Mouse (Mus musculus) right cerebral cortex, adult 18-20 months (tissue): ENCODE measurements around the gene Tmem43.
"Not testable (repeated sequence)": the region's sequence is repeated elsewhere in the genome, so short reads cannot be mapped to it uniquely, and the experiment has no call there.

ENCODE experiments used
- DNase-seq: peaks from one replicate; pipeline ENCODE4 v3.0.0; 2022; ENCODE audit warnings: mixed read lengths

Gene Tmem43

DNA sequence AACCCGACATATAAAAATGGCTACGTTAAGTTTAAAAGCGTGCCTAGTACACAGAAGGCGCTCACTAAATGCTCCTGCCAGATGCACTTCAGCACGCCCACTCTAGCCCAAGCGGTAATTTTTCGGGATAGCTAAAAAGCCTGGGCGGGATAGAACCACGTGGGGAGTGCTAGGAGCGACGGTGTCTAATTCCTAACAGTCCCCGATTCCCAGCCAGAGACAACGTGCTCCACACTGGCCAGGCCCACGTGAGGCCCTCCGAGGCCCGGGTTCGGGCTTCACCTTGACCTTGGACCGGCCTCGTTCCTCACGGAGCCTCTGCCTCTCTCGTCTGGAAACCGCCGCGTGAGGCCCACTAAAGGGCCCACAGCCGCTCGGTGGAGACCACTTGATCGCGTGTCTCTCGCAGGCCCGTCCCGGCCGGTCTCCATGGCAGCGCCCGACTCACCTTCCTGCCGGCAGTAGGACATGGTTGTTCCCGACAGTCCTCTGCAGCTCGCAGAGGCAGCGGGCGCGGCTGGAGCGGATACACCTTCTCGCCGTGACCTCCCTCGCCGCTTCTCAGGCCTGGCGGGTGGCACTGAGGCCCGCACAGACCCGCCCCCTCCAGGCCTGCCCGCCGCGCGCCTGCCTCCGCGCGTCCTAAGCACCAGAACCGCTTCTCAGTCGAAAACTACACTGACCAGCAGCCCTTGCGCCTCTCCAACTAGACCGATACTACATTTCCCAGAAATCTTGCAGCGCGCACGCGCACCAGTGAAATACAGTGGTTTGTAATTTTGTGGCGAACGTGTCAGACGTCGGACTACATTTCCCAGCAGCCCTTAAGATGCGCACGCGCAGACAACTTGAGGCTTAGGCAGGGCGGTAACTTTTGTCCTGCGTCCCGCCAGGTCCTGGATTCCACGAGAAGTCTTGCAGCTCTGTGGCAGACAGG lies at the start of gene Tmem43, which contains the start of gene Chchd4:
TSS of gene Tmem43 (plus strand) at position 836 of the 937 bp plus-strand sequence.
TSS of gene Chchd4 (minus strand) at position 679 of the 937 bp plus-strand sequence.
- peak; percentile 99 for DNase-seq

DNA sequence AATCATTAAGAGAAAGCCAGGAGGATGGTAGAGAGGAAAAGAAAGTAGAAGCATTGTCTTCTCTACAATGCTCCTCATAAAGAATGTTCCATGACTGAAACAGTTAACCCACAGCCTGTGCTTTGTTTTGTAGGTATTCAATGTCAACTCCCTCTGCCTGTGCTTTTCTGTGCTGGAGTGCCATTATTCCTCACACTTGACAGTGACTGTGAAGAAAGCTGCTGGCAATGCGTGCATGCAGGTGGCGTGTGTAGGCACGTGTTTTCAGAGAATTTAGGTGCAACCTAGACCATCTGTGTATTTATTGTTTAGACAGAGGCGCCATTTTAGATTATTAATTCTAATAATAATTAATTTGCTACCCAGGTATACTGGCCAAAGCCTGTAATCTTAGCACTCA lies 49.4 kb upstream of the Tmem43 start:
- DNase-seq, result no peak

DNA sequence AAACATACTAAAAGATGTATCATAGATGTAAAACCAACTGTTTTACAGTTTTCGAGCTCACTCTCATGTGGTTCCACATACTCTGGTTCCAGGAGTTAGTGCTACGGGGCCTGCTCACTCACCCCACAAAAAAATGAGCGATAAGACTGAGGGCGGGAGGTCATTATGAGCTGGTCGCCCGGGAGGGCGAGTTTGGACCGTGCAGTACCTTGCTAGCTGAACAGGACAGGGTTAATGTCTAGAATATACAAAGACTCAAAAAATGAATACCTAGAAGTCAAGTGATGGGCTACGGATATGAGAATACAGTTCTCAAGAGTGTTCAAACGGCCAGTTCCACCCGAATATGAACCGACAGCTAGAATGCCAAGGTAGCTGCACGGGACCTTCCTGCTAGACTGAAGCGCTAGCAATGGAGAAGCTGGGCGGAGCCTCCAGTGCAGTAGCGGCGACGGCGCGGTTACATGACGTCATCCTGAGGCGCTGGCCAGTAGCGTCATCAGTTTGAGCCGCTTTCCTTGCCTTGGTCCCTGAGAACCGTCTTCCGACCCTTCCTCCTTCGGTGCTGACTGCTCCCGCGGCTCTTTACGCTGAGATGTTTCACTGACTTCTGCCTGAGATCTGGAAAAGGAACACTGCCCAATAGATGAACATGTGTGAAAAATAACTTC lies 32.9 kb upstream of the Tmem43 start:
- peak; percentile 98 for DNase-seq

DNA sequence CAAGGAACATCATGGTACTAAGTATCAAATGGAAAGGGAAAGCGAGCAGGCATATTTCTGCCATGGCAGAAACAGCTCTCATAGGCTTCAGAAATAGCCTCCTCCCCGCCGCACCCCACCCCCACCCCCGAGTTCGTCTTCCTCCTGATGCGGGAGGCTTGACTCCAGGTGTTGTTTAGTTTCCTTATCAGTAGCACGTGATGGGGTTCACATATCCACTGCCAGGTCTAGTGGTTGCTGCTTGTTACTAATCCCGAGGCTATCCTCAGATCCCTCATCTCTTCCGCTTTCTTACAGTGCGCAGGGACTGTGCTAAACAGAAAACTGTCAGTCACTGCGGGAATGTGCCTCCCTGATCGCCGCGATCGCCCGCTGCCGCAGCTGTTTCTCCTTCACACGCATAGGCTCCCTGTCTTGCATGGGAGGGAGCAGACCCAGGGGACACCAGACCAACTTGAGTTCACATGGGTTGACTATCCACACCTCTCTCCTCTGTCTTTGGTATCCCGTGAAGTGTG lies 32.3 kb upstream of the Tmem43 start:
- no peak for DNase-seq

DNA sequence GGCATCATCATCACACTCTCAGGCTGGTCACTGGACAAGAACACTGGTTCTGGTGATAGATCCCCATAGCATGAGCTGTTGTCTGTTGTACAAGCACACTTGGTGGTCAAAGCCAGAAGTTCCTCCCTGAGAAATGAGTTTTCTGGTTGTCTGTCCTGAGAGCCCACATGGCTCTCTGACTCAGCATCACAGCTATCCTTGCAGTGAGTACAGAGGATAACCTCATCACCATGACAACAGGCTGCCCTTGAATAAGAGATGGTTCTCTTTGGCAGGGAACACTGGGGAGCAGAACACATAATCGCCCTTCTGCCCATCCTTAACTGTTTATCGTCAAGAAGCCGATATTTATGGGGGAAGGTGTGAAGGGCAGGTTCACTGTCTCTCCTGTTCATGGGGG lies 28.2 kb upstream of the Tmem43 start:
- DNase-seq, result no peak

DNA sequence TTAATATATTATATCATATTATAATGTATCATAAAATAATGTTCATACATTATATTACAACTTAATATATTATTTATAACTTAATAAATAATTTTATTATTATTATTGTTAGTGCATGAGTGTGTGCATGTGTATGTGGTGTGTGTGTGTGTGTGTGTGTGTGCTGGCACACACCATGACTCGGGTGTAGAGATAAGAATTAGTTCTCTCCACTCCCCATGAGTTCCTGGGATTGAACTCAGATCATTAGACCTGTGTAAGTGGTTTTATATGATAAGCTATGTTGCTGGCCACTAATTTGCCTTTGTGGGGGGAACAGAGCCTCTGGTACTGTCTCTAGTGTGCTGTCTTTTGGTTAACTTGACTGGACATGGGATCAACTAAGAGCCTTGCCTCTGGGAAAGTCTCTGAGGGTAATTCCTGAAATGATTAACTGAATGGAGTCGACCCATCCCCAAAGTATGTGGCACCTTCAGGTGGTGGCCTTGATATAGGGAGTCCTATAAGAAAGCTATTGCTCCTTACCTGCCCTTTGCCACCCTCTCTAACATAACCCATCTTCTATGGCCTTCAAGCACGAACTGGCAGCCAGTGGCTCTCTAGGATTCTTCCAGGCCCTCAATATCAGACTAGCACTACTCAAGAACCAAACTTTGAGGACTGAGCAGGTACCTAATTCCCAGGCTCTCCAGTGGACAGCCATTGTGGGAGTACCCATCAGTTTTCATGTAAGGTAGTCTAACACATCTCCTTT lies 23.9 kb upstream of the Tmem43 start:
- no peak for DNase-seq

DNA sequence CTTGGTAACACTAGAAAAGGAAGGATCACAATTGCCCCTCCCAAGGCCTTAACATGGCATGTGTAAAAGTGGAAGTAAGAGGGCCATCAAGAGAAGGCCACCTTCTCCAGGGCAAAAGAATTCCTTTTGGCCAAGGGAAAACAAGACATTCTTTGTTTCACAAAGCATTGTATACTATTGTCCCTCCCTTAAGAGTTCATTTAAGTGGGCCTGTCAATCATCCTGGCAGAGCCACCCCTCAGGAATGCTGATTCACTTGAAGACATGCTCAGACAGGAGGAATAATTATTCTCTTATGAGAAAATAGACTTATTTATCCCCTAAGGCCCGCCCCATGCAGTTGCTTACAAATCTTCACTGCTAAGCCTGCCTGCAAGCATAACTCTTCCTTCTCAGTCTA lies 21.4 kb upstream of the Tmem43 start:
- no peak for DNase-seq

DNA sequence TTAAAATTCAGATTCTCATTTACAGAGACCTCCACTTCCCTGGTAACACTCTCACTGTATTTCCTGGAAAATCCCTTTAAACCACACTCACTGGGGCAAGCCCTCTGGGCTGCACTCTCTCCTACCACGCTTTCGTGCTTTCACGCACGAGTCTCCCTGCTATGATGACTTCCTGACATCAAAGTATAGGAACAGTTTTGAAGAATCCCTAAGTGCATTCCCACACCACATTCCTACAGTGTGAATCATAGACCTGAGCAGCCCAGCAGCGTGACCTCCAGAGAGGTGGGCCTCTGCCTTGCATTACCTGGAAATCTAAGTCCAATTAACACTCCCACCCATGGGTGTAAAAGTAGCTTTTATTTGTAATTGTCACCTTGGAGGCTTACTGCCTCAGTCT lies 19.0 kb upstream of the Tmem43 start:
- no peak for DNase-seq

DNA sequence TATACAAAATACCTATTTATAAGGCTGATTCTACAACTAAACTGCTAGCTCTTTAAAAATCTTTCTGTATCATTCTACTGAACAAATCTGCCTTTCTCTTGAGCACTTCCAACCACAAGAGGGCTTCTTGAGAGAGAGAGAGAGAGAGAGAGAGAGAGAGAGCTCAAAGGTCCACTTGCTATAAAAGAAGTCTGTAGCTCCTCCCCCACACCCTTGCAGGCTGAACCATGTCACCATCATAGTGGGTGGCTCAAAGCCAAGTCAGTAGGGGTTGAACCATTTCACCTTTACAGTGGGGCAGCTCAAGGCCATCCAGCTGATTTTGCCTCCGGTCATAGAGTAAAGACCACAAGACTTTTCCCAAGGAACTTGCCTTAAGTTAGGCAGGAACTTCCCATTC lies 14.0 kb upstream of the Tmem43 start:
- DNase-seq, result no peak

DNA sequence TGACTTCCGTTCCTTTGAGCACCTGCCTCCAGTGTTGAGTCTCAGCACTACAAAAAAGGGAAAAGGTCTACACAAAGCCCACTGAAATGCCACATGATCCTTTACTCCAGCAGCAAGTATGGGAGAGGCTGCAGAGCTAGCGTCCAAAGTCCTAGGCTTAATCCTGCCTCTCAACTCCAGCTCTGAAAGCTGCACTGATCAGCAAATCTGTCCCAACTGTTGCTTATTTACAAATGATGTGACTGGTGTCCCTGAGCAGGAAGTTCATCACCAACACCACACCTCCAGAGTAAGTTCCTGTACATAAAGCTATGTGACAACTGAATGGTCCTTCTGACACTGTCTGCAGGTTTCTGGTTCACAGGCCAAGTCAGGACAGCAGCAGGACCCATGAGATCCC lies 7.7 kb upstream of the Tmem43 start:
- no peak for DNase-seq

DNA sequence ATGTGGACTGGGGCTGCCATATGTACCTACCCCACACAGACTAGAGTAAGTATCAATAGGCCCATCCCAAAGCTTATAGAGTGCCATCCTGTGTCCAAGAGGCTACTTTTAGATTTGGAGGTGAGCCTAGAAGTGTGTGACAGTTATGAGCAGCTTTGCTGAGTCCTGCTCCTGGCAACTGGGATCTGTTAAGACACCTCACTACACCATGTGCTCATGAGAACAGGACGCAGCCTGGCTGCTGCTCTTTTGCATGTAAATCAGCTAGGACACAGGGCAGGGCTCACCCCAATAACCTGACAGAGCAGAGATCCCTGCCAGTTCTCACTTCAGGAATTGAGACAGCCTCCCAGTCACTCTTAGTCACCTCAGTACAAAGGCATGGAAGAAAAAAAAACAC lies 6.4 kb upstream of the Tmem43 start:
- no peak for DNase-seq

DNA sequence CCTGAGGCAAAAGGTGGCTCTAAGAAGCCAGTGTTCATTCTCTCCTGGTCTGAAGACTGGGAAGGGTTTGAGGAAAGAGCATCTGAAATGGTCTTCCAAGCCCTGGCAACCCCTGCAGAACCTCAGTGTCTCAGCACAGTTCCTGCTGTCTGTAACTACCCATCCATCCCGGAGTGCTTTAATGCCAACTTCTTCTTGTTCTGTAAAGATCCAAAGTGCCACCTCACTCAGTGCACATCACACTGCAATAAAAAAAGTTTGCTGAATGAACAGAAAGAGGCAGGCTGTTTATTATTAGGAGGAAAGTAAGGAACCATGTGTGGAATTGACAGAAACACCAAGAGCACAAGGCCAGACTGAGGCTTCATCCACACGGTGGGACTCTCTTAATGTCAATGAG lies 2.8 kb upstream of the Tmem43 start:
- no peak for DNase-seq

DNA sequence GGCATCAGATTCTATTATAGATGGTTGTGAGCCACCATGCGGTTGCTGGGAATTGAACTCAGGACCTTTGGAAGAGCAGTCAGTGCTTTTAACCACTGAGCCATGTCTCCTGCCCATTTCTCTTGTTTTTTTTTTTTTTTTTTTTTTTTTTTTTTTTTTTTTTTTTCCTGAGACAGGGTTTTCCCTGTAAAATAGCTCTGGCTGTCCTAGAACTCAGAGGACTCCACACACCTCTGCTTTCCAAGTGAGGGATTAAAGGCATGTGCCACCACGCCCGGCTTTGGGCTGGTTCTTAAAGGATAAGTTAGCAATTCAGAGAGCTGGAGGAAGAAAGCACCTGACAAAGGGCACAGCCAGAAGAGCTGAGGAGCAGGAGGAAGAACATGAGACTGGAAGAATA lies 2.1 kb upstream of the Tmem43 start:
- not testable (repeated sequence) for DNase-seq

DNA sequence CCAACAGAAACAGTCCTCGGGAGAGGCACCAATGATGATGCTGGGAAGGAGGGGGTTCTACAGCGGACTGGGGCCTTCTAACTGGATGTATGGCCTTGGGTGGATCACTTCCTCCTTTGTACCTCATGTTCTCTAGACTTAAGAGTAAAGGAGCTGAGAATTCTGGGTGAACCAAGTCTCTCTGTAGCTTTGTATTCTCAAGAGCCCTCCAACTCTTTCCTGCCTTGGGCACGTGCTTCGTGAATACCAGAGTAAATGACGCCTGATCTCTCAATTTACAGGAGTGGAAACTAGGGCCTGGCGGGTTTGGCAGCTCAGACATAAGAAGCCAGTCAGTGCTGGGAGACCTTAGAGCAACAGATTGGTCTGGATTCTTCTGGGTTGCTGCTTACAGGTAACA lies 1.2 kb upstream of the Tmem43 start:
- DNase-seq, result no peak

DNA sequence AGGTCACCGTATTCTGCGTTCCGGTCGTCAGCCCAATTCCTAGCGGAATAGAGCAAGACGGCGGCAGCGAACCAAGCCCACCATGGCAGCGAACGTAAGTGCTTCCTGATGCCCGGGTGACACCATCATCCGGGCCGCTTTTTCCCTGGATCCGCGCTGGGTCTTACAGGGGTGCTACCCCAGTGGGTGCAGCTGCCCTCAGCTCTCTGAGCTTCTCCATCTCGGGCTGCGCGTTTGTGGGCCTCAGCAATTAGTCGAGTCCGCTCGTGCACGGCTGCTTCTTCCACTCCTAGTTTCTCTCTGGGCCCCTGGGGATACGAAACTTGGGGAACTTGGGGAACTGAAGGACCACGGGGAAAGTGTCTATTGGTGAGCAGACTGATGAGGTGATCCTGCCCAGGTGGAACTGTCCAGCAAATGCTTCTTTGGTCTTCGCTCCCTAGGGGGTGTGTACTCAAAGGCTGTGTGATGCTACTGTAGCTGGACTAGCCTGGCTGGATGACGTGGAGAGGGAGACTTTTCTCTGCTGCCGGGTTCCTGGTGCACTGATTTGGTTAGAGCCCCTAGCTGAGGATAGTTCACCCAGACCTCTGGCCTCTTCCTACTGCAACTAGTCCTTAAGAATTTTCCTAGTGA lies 420 bp downstream of the Tmem43 start:
- no peak for DNase-seq

DNA sequence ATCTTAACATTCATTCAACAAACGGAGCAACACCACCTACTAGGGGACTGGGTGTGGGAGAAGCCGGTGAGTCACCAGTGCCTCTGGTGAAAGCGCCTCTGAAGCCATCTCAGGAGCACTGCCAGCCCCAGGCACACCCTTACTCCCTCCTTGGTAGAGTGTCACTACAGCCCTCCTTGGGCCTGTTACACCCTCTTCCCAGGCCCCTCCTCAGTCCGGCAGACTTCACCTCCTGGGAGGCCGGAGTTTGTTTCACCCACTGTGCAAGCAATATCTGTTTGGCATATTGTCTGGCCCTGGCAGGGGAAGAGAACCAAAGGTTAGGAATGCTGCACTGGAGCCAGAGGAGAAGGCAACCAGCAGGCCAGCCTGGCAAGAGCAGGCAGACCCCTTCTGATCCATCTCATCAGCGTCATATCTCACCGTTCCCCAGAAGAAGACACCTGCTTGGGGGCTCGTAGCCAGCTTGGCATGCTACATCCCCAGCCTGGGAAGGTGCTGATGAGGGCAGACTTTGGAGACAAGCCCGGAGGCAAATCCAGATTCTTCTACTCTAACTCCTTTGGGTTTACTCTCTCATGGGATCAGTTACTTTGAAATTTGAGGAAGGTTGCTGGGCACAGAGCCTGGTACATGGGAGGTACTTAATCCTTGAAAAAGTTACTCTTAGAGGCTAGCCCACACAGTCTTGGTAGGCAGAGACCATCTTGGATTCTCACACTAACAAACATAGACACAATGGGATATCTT lies 1.1 kb downstream of the Tmem43 start:
- DNase-seq, result peak; percentile 53

DNA sequence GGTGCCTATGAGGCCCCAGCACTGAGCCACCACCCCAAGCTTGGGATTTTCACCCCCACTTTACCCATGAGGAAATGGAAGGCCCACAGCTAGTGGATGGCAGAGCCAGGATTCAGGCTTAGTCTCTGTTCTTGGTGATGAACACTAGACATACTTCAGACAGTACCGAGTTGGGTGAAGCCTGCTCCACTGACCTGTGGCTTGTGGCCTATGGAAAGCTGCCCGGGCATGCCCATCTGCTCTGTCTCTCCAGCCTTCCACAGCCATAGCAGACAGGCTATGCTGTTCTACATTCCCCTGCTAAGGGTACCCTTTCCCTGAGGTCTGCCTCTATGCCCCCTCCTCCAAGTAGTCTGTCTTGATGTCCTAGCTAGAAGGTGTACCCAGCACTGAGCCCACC lies 3.0 kb downstream of the Tmem43 start:
- DNase-seq, result no peak

DNA sequence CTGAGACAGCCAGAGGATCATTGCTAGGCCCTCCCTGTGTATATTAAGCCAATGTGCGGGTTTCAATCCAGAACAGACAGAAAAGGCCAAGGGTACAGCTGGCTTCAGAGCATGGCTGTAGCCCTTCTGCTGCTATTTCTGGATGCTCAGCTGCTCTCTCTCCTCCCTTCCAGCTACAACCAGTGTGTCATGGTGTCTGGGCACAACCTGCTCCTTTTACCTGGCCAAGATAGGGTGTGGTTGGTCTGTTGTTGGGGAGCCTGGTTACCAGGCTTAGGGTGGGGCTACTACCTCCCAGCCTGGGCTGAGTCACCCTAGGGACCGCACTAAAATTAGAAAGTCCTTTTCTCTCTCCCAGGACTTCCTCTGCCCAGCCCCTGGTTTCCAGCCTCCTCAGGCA lies 9.9 kb downstream of the Tmem43 start:
- no peak for DNase-seq

DNA sequence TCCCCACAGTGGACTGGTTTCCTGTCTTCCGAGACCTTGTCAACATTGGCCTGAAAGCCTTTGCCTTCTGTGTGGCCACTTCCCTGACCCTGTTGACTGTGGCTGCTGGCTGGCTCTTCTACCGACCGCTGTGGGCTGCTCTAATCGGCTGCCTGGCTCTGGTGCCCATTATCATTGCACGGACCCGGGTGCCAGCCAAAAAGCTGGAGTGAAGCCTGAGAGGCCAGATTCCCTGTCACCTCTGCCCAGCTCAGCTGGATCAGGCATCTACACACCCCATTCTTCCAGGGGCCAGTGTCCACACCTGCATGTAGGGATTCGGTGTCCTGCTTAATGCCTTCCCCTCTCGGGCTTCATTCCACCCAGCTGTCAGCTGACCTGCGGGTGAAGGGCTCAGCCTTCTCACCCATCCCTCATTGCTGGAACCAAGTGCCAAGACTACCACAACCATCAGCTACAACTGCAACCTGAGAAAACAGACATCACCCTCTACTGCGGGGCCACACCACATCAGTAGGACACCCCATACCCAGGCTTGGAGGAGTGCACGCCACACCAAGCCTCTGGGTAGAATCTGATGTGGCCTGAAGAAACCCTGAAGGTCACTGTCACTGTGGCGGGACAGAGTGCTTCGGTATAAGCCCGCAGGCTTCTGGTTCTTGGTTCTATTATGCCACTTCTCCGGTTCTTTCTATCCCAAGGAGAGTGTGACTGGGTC lies 13.4 kb downstream of the Tmem43 start:
- no peak for DNase-seq

DNA sequence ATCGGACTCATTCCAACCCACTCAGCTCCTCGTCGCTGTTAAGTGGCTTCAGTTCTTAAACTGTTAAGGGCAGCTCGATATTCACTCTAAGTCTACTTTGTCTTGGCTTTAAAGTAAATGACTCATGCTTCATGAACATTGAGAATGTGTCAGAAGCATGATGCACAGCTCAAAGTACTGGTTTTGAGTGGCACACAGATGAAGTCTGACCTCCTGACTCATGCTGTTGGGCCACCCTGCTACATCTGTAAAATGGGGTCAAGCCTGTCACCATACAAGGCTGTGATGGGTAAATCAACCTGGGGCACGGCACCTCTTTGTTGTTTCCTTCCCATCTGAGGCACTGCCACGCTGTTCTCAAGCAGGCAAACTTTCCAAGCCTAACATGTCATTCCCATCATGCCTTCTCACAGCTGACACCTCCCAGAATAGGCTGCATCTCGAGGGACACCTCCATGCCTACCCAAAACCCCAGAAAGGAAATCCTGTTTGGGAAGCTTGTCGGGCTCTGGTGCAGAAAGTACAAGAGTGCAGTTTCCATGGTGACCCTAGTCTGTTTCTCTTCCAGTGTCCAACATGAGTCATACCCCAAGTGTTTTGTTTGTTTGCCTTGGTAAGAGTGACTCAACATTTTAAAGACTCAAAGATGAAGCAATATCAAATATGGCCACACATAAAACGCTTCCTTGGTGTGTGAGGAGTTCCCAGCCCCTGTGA lies 15.2 kb downstream of the Tmem43 start:
- DNase-seq, result peak; percentile 67

DNA sequence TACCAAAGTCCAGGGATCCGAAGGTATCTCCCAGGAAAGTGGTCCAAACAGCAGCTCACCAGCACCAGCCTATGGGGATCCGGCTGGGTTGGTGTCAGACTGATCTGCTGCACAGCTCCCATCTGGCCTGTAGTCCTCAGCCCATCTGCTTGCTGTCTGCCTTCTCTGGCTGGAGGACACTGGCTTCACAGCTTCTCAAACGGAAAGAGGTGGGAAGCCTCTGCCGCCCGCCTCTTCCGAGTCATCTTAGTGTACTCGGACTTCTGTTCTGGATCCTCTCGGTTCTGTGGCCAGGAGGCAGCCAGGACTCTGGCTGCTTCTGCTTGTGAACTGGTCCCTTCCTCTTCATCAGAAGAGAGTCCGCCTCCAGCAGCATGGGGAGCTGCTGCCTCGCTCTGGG lies 16.4 kb downstream of the Tmem43 start:
- DNase-seq, result peak; percentile 76
